Mouse (Mus musculus) cerebellum, postnatal 14 days (tissue): Measurements from ENCODE around the gene Arhgap1.
A peak's percentile ranks its signal among the peaks of the same experiment; 100 is the strongest.

Experiments used
- DNase-seq, 2 experiments: peaks; one replicate each; pipeline ENCODE4 v3.0.0; 2021; ENCODE audit warnings: mixed read lengths in 2 of 2

Arhgap1 gene

DNA sequence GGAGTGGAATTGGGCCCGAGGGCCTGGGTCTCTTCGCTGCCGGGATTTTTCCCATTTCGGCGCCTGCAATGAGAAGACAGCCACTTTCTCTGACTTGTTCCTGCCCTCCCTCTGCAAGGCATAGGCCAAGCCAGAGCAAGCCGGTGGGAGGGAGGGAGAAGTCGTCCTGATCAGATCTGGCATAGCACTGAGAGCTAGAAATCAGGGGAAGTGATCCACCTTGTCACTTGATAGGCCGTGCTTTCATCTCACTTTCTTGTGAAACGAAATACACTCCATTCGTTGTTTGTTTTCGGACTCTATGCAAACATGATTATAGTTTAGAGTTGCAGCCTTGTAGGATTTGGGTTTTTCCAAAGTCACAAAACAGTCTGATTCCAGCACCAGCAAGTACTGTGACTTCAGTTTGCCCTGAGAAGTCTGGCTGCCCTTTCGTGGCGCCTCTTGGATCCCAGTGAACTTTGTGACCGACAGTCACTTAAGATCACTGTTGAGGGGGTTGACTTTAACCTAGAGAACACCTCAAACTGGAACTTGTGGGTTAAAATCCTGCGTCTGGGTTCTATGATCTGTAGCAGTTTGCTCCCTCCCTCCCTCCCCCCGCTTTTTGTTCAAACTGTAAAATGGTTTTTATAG lies 818 bp downstream of the Arhgap1 start:
- DNase-seq: no peak

DNA sequence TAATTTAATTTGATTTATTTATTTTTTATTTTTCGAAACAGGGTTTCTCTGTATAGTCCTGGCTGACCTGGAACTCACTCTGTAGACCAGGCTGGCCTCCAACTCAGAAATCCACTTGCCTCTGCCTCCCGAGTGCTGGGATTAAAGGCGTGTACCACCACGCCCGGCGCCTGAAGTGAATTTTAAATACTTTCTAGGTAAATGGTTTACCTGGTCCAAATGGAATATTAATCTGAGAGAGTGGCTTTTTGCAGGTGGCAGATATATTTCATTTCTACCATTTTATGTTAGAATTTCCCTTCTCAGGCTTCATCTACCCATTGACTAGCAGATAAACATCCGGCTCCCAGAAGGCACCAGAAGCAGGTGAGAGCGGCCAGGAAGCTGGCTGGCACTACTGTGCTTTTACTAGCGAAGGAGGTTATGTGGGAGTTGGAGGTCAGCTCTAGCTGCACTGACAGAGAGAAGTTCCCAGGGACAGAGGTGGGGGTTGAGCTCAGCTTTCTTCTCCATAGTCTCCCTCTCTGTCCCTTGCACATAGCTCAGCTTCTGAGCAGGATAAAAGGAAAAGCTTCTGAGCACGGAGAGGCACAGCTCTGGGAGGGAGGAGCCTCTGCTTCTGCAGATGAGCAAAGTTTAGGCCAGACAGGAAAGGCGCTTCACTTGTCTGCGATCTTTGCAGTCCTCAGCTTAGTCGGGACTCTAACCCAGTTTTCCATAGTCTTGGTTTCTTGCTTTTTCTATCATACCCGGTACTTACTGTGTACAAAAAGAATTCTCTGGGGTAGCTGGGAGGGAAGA lies 2.0 kb downstream of the Arhgap1 start:
- no peak for DNase-seq

DNA sequence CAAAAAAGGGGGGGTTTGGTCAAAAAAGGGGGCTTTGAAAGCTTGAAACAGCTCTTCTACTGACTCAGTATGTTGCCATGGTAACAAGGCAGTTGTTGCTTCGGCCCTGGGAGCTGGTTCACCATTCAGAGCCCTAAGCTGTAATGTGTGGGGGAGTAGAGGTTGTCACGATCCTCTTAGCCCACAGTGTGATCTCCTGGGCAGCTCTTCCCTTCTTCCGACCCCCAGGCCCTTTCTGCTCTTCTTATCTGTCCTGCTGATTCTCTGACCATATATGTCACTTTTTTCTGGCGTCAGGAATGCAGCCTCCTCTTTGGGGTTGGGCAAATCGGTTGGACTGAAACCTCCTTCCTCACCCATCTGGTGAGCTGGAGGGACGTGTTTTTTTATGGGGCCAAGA lies 3.2 kb downstream of the Arhgap1 start:
- no peak for DNase-seq

DNA sequence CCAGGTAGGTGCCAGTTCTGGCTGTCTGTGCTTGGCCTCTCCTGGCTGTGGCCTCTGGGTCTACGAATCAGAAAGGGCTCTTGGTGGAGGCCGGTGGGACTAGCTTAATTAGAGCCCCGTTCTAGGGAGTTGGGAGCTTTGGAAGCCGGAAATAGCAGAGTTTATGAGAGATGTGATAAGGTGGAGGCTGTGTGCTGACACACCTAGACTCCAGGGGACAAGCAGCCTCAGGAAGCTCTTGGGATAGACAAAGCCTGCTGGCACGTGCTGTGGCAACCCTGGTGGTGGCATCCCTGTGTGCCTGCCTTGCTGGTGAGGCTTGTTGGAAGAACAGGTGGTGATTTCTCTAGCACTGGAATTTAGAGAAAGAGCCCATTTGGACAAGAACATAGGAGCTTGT lies 5.7 kb downstream of the Arhgap1 start:
- no peak for DNase-seq

DNA sequence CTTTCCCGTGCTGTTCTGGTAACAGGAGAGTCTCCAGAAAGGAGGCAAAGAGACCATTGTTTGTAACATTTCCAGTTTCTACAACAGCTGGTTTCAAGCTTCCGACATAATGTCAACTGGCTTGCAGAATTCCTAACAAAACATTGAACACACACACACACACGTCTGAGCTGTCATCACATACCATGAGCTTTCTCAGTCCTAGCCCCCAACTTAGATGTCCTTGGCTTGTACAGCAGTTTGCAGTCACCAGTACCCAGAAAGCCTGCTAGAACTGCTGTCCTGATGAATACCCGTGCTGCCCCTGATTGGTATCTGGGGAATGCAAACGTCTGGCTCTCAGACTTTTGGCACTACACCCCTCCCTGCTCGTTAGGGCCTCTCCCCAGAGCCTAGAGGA lies 6.2 kb downstream of the Arhgap1 start:
- no peak for DNase-seq

DNA sequence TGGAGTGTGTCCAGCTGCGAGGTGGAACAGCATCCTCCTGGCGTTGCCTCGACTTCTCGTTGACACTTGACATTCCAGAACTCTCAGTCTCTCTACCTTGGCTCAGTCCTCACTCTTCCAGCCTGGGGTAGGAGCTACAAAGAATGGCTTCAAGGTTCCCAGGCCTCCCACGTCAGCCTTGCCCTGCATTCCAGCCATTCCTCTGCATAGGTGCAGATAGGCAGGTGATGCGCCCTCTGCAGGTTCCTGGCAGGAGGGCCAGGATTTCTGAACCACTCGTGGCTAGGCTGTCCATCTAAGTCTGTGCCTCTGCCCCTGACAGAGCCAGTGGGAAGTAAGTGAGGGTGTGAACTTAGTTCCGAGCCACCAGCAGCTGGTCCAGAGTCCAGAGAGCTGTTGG lies 7.1 kb downstream of the Arhgap1 start:
- no peak for DNase-seq

DNA sequence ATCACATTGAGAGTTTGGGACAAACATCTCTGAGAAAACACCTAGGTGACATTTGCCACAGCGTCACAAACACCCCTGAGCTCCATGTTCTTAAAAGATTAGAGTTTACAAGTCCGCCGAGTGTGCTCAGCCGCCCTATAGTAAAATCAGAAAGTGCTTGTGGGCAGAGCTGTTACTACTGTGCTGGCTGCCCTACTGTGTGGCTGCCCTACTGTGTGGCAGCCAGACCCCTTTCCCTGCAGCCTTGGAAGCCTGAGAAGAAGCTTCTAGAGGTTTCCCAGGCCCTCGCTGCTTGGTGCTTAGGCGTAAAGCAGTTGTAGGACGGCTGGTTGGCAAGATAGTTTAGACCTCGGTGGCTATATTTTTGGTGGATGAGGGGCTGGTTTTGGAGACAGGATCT lies 10.0 kb downstream of the Arhgap1 start:
- DNase-seq: no peak

DNA sequence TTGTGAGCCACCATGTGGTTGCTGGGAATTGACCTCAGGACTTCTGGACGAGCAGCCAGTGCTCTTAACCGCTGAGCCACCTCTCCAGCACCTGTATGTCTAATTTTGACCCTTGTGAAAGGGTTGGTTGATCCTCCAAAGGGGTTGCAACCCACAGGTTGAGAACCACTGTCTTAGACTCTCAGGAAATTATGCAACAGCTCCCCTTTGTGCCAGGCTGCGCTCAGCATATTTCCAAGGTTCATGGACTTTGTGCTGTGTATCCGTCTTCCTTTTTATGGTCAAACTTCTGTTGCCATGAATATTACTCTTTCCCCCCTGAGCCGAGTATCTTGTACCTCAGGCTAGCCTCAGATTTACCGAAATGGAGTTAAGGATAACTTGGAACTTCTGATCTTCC lies 11.3 kb downstream of the Arhgap1 start:
- no peak for DNase-seq

DNA sequence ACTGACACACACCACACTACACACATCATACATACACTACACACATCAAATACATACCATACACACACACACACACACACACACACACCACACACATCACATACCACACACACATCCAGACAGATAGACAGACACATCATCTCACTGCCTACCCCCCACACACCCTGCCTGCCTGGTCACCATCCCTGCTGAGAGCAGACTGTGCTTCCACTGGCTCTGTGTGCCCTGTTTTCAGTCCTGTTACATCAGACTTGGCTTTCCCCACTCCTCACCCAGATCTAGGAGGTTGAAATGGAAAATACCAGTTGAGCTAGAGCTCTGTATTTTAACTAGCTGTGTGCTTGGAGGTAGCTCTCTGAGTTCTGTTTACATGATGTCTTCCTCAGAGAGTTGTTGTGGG lies 15.1 kb downstream of the Arhgap1 start:
- no peak for DNase-seq

- no peak for DNase-seq
These were observed 16.8 kb downstream of the Arhgap1 start for GRCm38 (mm10) chr2:91666386-91666910.

GRCm38 (mm10) chr2:91667747-91668146 lies 18.1 kb downstream of the Arhgap1 start:
- DNase-seq: no peak

DNA sequence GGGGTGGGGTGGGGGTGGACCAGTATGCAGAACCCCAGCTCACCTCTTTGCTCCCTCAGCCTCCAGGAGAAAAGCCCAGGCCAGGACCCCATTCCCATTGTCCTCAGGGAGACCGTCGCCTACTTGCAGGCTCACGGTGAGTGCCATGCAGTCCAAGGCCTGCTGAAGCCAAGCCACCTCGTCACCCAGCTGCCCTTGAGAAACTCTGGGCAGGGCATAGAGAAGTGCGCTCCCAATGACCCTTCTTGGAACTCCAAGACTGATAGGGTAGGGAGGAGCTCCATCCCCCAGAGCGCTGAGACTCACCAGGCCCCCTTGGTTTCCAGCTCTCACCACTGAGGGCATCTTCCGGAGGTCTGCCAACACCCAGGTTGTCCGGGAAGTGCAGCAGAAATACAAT lies 19.7 kb downstream of the Arhgap1 start:
- no peak for DNase-seq

DNA sequence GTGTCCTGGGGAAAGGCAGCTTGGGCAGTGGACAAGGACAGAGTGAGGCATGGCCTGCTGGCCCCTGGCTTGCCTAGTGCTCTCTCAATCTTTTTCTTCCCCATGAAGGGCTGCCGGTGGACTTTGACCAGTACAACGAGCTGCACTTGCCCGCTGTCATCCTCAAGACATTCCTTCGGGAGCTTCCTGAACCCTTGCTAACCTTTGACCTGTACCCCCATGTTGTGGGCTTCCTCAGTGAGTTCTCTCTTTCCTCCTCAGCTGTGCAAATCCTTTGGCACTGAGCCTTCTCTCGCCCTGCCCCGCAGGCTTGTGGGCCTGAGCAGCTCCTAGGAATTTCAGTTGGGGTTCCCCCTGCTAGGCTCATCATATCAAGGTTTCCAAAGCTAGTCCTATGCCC lies 20.4 kb downstream of the Arhgap1 start:
- DNase-seq: no peak

- no peak for DNase-seq
These were observed 23.9 kb downstream of the Arhgap1 start for GRCm38 (mm10) chr2:91673587-91673986.

DNA sequence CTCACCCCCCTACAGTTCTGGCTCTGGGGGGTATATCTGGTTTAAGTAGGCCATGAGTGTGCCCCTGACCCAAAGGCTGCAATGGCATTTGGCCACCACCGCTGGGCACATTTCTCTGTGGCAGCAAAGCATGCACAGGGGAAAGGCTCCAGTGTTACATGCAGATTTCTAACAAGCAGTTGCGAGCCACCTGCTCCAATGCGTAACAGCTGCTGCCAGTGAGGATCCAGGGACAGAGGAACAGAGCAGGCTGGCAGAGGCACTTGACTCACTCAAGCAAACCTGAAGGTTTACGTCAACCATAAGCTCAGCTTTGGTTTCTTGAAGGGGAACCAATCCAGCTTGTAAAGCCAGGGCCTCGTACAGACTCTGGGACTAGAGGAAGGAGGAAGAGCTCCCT lies 25.2 kb downstream of the Arhgap1 start:
- no peak for DNase-seq

DNA sequence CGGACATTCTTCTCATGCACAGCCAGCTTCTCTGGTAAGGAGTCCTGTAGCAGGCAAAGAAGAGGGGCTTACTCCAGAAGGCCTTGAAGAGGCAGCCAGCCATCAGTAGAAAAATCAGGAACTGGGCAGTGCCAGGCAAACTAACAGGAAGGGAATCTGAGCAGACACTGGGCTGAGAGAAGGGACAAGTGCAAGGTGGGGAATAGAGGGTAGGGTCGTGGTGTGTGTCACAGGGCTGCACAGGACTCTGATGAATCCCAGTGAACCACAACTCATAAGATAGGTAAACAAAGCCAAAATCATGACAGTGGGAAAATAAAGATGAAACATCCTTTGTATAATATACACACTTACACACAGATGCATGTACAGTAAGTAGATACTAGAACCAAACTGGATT lies 26.8 kb downstream of the Arhgap1 start:
- DNase-seq: no peak

DNA sequence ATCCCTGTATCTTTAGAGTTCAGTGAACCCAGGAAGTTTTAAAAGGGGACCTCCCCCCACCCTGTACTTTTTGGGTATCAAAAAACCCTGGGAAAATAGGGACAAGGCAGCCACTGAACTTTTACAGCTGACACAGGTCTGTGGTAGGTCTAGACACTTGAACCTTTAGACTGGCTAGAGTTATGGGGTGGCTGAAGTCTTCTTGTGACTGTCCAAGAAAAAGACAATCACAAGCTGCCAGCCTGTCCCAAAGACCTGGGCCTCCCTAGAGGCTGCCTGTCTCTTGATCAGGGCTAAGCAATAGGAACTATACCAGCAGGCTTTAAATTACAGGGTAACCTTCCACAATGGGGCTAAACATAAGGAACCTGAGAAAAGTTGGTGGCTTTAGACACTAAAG lies 27.3 kb downstream of the Arhgap1 start:
- no peak for DNase-seq

GRCm38 (mm10) chr2:91682850-91683249 lies 33.2 kb downstream of the Arhgap1 start:
- DNase-seq: peak; percentile 54 to 76

GRCm38 (mm10) chr2:91683919-91684318 lies 34.3 kb downstream of the Arhgap1 start:
- DNase-seq: no peak

GRCm38 (mm10) chr2:91689452-91689851 lies 39.8 kb downstream of the Arhgap1 start:
- peak in 1 of 2 experiments; percentile 20 for DNase-seq

DNA sequence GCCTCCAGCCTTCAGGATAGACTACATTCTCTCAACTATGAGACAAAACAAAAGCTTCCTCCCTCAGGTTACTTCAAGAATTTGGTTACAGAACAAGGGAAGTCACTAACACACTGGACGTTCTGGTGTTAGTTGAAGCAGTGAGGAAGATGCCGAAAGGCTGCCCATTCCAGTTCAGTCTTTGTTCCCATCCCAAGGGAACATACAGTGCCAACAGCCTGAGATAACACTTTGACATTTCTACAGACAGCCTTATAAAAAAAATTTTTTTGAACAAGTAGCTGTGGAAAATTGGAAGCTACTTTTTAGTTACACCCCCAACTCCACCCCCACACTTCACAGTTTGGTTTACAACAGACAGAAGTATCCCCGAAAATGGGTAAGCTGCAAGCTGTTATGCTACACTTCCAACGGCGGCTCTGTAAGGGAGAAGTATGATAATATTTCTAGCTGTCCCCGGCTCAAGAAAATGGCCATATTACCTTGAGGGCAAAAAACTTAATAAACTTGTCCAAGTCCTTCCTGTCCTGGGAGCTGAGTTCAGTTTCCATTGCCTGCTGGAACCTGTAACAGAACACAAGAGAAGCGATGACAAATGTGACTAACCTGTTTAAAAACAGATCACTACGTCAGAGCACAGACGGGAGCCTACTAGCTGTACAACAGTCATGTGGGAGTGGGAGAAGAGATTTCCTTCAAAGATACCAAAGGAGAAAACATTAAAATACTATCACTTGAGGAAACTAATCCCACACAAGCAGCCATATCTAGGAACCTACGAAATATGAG lies 46.0 kb downstream of the Arhgap1 start:
- DNase-seq: no peak

- DNase-seq: no peak
These were observed 46.5 kb downstream of the Arhgap1 start for GRCm38 (mm10) chr2:91696225-91696590.

GRCm38 (mm10) chr2:91699225-91699624 lies 49.6 kb downstream of the Arhgap1 start:
- no peak for DNase-seq

DNA sequence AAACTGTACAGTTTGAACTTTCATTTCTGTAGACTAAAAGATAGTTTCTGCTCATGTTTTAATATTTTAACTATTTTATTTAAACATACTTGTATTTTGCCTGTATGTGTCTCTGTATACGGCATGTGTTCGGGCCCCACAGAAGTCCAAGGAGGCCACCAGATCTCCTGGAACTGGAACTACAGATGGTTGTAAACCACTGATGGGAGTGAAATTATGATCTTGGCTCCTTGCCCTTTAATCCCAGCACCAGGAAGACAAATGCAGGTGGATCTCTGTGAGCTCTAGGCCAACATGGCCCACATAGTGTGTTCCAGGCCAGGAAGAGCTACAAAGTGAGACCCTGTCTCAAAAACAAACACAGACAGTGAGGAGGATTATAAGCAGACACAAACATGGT lies 51.7 kb downstream of the Arhgap1 start:
- peak in 1 of 2 experiments; percentile 39 for DNase-seq
